Mouse (Mus musculus) cerebellum, postnatal 10 days (tissue): ENCODE results near the gene Mrpl14.

ENCODE experiments used
- DNase-seq, 2 experiments: peaks; one replicate each; pipeline ENCODE4 v3.0.0; 2021; ENCODE audit warnings: mixed read lengths in 2 of 2

The Mrpl14 gene

DNA sequence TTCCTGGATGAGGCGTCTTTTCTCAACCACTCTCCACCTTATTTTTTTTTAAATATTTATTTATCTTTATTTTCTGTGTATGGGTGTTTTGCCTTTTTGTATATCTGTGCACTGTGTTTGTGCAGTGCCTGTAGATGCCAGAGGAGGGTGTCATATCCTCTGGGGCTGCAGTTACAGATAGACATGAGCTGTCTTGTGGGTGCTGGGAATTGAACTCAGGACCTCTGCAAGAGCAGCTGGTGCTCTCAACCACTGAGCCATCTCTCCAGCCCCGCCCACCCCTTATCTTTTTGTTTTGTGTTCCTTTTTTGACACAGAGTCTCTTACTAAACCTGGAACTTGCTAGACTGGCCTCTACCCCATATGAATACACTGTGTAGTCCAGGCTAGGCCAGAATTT, 41.4 kb downstream of the Mrpl14 start:
- no peak for DNase-seq

DNA sequence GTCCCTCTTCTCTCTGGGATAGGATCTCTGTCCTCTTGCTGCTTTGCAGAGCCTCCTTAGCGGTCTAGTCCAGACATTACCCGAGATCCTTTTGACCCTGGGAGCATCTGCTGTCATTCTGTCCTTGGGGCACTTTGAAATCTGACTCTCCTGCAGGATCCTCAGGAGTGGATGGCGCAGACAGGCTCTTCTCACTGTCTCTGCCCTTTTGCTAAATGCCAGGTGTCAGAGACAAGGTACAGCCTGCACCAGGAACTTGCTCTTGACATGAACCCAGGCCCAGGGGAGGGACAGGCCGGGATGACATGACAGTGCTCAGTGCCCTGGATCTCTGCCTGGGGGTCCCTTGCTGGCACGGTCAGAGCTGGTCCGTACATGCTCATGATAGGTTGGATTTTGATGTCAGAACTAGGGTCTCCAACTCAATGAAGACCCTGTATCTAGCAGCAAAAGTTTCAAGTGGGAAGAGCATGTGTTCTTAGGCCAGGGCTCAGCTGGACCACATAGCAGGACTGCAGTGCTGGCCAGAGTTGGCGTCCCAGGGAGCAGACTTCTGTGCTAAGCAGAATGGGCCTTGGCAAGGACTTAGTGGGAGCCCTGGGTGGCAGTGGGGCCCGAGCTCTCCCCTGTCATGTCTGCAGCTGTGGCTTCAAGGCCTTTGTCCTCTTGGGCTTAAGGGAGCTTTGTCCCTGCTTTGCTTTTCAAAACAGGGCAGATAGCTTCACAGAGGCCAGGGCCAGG, 42.0 kb downstream of the Mrpl14 start:
- no peak for DNase-seq

DNA sequence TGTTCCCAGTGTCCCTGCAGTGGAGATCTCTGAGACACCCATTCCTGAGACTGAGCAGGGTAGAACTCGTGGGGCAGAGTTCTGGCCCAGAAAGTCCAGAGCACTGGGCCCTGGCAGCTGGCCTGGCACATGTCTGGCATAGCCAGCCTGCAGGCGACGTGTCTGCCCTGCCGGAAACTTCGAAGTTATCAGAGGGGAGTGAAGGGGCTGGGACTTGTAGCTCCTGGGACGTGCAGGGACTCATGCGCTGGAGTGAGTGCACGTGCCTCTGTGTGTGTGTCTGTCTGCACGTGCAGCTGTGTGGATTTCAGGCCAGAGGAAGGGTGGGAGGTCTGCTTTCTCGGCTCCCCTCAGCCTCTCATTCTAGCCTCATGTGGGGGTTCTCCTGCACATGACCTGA, 43.3 kb downstream of the Mrpl14 start:
- no peak for DNase-seq

DNA sequence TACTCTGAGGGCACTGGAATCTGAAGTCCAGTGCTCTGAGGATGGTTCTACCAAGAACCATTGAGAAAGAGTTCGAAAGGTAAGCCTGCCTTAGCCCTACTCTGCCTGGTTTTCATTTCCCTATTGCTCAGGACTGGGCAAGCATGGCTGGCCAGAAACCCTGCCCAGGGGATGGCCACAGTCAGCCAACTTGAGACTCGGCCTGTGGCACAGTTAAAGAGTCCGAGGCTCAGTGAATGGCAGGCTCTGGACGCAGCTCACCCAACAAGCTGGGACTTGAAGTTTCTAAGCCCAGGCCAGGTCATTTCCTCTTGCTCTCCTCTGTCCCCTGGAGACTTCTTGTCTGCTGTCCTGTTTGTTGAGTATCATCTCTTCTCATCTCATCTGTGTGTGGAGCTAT, 44.6 kb downstream of the Mrpl14 start:
- DNase-seq = no peak

DNA sequence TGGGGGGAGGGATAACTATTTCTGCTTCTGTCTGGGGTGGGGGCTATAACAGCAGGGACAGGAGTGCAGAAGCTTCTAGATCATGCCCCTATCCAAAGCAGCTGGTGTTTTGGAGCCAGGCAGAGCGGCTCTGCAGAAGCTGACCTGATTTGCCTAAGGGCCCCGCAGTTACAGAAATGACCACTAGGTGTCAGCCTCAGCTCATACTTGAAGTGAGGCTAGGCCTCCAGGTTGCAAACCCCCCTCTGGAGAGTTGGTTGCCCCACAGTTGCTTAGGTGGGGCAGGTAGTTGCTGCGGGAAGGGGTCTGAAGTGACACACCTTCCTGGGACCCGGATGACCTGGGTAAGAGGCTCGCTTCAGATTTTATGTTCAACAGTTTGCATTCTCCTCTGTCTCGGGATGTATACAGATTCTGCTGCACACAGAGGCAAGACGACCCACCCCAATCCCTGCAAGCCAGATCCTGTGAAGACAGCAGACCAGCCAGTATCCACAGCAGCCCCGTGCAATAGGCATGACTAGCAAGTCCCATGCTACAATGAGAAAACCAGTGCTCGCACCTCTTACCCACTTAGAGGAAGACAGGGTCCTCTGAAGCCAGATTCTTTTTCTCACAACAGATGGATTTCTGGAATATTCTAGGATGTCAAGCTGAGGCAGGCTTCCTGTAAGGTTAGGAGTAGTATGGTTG, 45.2 kb downstream of the Mrpl14 start:
- peak; percentile 93 to 96 for DNase-seq

DNA sequence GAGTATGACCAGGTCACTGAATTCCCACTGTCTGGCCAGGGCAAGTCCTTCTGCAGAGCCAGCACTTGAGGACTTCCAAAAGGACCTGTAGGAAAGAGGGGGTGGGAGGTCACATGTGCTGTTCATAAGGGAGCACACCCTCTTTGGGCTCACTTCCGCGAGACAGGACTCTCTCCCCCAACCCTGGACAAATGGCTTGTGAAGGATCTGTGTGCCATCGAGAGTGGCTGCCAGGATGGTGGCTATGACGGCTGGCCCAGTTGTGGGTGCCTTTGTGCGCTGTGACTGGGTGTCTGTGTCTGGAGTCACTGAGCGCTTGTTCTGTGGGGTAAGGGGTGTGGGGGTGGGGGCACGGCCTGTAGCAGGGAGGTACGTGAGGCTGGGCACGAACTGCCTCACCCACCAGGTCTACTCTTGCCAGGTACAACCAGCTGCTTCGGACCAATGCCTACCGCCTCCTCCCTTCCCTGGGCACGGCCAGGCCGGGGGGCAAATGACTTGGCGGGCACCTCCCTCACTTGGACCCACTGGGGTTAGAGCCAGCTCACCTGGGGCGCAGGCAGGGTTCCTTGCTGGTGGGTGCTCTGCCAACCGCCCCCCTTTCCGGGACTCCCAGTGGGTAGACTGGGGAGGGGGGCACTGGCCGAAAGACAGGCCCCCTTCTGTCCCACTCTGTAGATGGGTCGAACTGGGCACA, 47.1 kb downstream of the Mrpl14 start:
- DNase-seq = peak; percentile 57 to 69

DNA sequence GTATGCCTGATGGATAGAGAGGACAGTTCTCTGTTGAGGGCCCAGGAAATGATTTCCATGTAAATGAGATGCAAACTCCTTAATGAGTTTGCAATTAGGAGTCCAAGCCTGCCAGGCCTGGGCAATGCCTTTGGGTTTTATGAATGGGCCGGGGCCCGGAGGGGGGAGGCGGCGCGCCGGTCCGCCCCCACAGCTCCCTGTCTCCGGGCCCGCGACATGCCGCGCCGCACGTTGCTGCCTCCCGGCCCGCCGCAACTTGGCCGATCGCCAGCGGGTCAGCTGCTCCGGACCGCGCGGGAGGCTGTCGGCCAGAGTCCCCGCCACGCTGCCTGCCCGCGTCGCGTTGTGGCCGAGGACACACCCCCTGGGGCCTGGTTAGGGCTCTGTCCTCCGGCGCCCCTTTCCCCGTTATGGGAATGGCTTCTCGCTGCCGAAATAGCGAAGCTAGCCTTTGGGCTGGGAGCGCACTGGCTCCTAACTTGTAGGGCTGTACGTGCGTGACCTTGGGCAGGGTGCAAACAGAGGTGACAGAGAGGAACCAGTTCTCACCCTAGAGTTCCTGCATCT, 47.7 kb downstream of the Mrpl14 start, which contains the start of gene 1600014C23Rik:
Gene 1600014C23Rik (minus strand): TSS at position 110 of the 567 bp plus-strand sequence.
- DNase-seq = peak; percentile 80 to 87

DNA sequence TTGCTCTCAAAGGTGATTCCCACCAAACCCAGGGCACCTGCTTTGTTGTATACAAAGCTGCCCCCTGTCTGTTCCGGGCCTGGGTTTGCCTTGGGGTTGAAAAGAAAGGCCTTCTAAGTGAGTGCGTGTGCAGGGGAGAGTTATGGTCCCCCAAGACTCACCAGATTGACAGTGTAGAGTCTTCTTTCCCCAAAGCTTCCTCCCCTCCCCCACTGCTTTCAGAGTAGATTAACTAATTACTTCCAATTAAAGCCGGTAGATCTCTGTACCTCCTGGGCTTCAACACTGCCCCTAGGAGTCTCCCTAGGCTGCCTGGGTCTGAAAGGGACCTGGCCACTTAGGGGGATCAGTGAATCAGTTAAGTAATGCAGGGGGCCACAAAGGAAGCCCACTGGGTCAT, 48.2 kb downstream of the Mrpl14 start:
- peak in 1 of 2 experiments; percentile 40 for DNase-seq

DNA sequence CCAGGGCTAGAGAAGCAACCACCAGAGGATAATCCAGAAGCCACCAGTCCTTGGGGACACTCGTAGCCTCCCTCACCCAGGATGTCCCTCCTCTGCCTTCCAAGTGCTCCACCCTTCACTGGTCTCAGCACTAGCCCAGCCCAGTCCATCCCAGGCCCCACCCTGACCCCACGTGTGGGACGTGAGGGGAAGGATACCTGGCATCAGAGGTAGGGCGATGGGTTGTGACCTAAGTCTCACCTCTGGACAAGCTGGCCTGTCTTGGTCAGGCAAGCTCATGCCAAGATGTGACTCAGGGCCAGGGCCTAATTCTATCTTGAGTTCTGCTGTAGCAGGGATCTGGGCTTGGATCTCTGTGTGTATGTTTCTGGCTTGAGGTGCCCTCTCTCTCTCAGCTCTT, 48.8 kb downstream of the Mrpl14 start:
- DNase-seq = peak in 1 of 2 experiments; percentile 36

DNA sequence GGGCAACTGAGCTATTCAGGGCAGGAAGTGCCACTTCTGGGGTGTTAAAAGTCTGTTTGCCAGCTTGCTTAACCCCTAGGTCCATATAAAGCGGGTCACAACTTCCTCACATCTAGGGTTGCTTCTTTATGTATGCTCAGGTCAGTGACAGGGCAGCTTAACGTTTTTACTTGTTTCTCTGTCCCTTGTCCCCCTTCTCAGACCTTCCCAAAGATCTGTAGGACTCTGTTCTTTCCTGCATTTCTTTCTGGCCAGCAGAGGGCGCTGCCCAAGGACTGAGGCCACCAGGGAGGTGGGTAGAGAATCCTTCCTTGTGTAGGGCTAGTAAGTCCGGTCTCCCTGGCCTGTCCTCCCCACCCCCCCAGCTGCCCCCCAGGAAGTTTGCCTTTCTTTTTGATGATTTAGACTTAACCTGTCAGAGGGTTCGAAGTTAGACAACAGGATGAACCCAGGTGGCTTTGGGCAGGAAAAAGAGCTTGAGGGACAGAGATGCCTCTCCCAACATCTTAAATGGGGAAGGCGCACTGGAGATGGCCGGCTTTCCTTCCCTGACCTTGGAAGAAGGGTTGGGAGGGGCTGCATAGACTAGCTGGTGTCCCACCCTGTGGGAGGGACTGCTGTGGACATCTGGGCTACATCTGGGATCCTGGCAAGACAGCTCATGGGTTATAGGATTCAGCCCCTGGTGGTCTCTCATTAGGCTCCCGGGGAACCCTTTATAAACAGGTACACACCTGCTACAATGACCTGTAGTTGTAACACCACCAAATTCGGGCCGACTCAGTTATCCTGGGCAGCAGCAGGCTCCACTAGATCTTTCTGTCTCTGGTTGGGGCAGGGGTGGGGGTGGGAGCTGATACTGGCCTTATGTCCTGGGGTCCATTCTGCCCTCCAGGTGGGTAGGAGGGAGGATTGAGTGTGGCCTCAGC, 49.5 kb downstream of the Mrpl14 start:
- peak; percentile 95 to 96 for DNase-seq

DNA sequence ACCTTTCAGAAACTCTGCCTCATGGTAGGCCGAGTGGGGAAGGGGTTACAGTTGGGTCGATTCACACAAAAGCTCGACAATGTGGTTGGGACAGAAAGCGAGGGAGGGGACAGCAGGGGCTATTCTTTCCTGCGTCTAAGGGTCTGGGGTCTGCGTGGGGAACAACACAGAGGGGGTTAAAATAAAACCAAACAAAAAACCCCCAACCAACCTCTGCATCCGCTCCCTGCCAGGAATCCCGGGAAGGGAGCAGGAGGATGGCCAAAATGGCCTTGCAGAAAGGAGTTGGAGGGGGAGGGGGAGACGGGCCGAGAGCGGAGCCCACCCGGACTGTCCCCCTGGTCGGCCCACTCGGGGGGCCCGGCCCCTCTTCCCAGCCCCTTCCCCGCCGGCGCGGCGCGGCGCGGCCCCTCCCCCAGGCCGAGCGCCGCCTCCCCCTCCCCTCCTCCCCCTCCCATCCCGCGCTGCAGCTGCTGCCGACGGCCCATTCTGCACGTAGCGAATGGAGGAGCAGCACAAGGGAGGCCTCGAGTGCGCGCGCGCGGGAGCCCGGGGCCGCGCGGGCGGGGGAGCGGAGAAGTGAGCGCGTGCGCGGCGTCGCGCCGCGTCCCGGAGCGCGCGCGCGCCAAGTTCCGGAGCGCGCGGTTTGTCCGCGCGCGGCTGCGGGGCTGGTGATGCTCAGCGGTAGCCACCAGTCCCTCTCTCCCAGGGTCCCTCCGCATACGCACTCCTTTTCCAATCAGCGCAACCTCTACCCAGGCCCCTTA, 50.4 kb downstream of the Mrpl14 start:
- peak; percentile 95 to 96 for DNase-seq

DNA sequence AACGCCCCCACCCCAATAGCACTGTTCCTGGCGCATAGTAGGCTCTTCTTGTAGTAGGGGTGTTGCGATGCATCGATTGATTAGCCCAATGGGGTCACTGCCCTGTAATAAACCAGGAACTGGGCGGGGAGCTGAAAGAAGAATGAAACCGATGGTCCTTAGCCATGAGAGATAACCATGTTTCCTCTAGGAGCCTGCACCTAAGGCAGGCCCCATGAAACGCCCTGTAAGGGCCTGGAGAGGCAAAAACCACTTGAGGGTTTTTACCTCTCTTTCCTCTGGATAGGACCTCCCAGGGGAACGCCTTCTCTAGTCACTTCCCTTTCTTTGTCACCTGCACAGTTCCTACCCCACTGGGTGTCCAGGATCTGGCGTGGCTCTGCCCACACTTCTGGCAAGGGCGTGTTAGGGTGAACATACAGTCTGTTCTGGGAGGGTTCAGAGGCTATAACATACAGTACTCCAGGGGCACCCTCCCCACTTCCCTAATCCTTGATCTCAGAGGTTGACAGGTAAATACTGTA, 51.0 kb downstream of the Mrpl14 start:
- DNase-seq = peak in 1 of 2 experiments; percentile 48

DNA sequence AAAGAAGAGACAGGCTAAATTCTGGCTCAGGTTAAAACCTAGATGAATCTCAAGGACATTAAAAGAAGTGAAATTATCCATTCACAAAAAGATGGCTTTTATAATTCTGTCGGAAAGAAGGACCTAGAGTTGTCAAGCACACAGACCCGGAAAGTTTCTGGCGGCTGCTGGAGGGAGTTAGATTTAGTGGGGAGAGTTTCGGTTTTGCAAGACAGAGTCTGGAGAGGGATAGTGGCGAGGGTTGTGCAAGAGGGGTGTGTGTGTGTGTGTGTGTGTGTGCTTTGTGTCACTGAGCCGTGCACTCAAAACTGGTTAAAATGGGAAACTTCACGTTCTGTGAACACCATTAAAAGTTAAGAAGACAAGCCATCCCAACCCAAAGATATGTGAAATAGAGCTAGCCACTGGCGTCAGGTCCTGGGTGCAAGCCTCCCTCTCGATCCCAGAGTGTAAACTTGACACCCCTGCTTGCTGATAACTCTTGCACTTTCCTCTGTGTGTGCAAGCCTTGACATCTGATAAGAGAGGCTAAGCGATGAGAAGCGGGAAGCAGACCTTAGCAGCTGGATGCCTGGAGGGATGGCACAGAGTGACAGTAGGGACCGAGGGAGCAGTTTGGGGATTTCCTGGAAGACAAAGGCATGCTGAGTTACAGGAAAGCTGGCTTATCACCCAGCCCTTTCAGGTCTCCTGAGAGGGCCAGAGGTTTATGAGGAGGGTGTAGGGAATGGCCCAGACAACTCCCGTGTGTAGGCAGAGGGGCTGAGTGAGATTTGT, 56.4 kb downstream of the Mrpl14 start:
- DNase-seq = no peak

DNA sequence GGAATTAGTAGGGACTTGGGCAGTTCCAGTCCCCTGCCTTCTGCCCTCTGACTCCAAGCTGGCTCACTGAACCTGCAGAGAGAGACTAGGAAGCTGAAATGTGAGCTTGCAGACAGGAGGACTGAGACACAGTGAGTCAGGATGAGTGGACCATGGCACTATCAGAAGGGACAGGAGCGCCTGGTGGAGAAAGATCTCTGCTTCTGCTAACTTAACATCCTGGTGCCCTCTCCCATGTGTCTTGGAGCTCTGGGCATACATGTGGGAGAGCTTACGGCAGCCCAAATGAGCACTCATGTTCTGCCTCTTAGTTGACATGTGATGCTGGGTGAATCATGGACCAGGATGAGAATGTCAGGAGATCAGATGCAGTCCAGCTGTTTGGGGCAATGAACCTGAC, 59.5 kb downstream of the Mrpl14 start:
- no peak for DNase-seq

DNA sequence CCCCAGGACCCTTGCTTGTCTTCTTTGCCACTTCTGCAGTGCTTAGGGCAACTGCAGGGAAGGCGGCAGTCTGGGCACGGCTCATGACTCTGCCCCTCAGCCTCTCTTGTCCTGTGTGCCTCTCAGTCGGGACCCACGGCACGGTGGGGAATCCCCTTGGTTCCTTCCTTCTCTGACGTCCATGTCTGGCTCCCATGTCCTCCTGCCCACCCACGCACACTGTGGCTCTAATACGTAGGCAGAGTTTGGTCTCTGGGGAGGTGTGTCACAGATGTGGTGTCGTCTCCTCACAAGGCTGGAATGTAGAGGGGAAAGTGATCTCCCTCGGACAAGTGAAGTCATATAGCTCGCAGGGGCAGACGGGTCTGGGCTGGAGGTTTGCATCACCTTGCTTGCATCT, 60.6 kb downstream of the Mrpl14 start:
- DNase-seq = no peak

DNA sequence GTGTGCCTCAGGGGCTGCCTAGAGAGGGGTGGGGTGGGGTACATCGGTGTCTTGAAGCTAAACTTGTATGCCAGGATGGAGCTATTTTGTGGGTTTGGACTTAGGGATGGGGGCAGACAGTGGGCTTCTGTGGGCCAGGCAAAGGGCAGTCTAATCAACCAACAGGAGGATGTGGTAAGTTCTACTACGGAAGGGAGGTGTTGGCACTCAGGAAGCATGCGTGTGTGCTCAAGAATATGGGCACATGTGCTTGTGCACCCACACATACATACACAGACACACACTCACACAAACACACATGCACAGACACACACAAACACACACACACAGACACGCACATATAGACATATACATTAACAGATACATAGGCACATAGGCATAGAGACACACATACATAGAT, 61.2 kb downstream of the Mrpl14 start:
- DNase-seq = no peak
